Mouse (Mus musculus) MEL (cell line): ENCODE results near the gene Ambra1. TPM values are rescaled to one million over a fixed set of nuclear protein-coding genes. Genes with fewer than 3 reads are reported as not detected.

Experiments used
- DNase-seq: peaks from one replicate; pipeline ENCODE4 v3.0.0; 2011; ENCODE audit warnings: low read depth, low spot score
- H3K27ac ChIP-seq: 2 replicates; pipeline ENCODE4 v1.5.1; 2012; ENCODE audit warnings: low read depth, mild to moderate bottlenecking, control low read depth, low read length, moderate library complexity; ENCODE audit not compliant: control insufficient read depth
- H3K27me3 ChIP-seq, 2 experiments: fragments of 150-350 bp in 1 of 2; sonication (generic) in 1 of 2; 2 replicates each; pipeline ENCODE4 v1.6.1; 2012; ENCODE audit warnings: low read length in 2 of 2, mild to moderate bottlenecking in 2 of 2, improper control_type of control experiment in 1 of 2, moderate library complexity in 1 of 2; ENCODE audit not compliant: insufficient read depth in 2 of 2, control insufficient read depth in 1 of 2
- H3K36me3 ChIP-seq, 2 experiments: 2 replicates each; pipeline ENCODE4 v1.6.1; 2012 to 2014; ENCODE audit warnings: low read length in 2 of 2, improper control_type of control experiment in 1 of 2, inconsistent platforms in 1 of 2, mild to moderate bottlenecking in 1 of 2; ENCODE audit not compliant: insufficient read depth in 2 of 2, control insufficient read depth in 1 of 2
- H3K4me1 ChIP-seq, 2 experiments: fragments of 150-350 bp in 1 of 2; sonication (generic) in 1 of 2; 2 replicates each; pipeline ENCODE4 v1.6.1; 2012; ENCODE audit warnings: low read length in 2 of 2, improper control_type of control experiment in 1 of 2, mild to moderate bottlenecking in 1 of 2; ENCODE audit not compliant: insufficient read depth in 2 of 2, control insufficient read depth in 1 of 2
- H3K4me3 ChIP-seq, 2 experiments: fragments of 150-350 bp in 1 of 2; sonication (generic) in 1 of 2; 2 replicates each; pipeline ENCODE4 v1.5.1; 2012; ENCODE audit warnings: low read depth in 2 of 2, low read length in 2 of 2, mild to moderate bottlenecking in 2 of 2, moderate library complexity in 2 of 2, control low read depth in 1 of 2, improper control_type of control experiment in 1 of 2; ENCODE audit not compliant: control insufficient read depth in 1 of 2, insufficient read depth in 1 of 2
- H3K79me2 ChIP-seq: 2 replicates; pipeline ENCODE4 v1.6.1; 2012; ENCODE audit warnings: mild to moderate bottlenecking, low read length, moderate library complexity; ENCODE audit not compliant: control insufficient read depth, poor library complexity, insufficient read depth
- H3K9ac ChIP-seq: 2 replicates; pipeline ENCODE4 v1.6.1; 2012; ENCODE audit warnings: low read depth, mild to moderate bottlenecking, control low read depth, low read length, moderate library complexity; ENCODE audit not compliant: control insufficient read depth, poor library complexity, severe bottlenecking
- H3K9me3 ChIP-seq: fragments of 150-350 bp; sonication (generic); replicated peaks from 2 replicates; pipeline ENCODE4 v1.6.1; 2012; ENCODE audit warnings: mild to moderate bottlenecking, low read length, improper control_type of control experiment, moderate library complexity; ENCODE audit not compliant: insufficient read depth
- CTCF ChIP-seq, 3 experiments: IDR thresholded peaks in 2 of 3; conservative IDR thresholded peaks in 1 of 3; 2 replicates each; pipeline ENCODE4 v1.5.1; 2011 to 2012; ENCODE audit warnings: low read length in 3 of 3, low read depth in 2 of 3, mild to moderate bottlenecking in 2 of 3, improper control_type of control experiment in 1 of 3, inconsistent platforms in 1 of 3, mixed read lengths in 1 of 3, moderate library complexity in 1 of 3; ENCODE audit not compliant: control insufficient read depth in 1 of 3, insufficient read depth in 1 of 3, poor library complexity in 1 of 3, severe bottlenecking in 1 of 3
- ELF1 ChIP-seq: IDR thresholded peaks from 2 replicates; pipeline ENCODE4 v1.6.1; 2014; ENCODE audit warnings: low read depth, mild to moderate bottlenecking, inconsistent platforms, low read length, improper control_type of control experiment, moderate library complexity
- MAX ChIP-seq: IDR thresholded peaks from 2 replicates; pipeline ENCODE4 v1.6.1; 2011; ENCODE audit warnings: low read length, improper control_type of control experiment
- POLR2AphosphoS5 ChIP-seq: IDR thresholded peaks from 2 replicates; pipeline ENCODE4 v1.6.1; 2012; ENCODE audit warnings: low read depth, borderline replicate concordance, mild to moderate bottlenecking, inconsistent platforms, low read length, moderate library complexity, mixed read lengths
- RCOR1 ChIP-seq: IDR thresholded peaks from 2 replicates; pipeline ENCODE4 v1.6.1; 2012; ENCODE audit warnings: low read depth, mild to moderate bottlenecking, inconsistent platforms, low read length, improper control_type of control experiment
- SIN3A ChIP-seq: IDR thresholded peaks from 2 replicates; pipeline ENCODE4 v1.6.1; 2012; ENCODE audit warnings: low read length, improper control_type of control experiment, inconsistent platforms
- TCF12 ChIP-seq: IDR thresholded peaks from 2 replicates; pipeline ENCODE4 v1.6.1; 2014; ENCODE audit warnings: low read depth, mild to moderate bottlenecking, inconsistent platforms, low read length, improper control_type of control experiment, moderate library complexity
- polyA plus RNA-seq, 2 experiments: library from polyadenylated mRNA; stranded (reverse) in 1 of 2; unstranded in 1 of 2; fragments of >175 nt in 1 of 2; fragments of >200 nt in 1 of 2; gene quantifications; 2 replicates each; pipeline versions ENCODE4 v1.2.1 to v1.2.4; 2012; ENCODE audit warnings: low replicate concordance in 2 of 2, low read depth in 1 of 2; ENCODE audit not compliant: insufficient read length in 2 of 2, insufficient read depth in 1 of 2, missing spikeins in 1 of 2
- total RNA-seq: library from RNA; depleted of rRNA; stranded (reverse); fragments of 300-350 nt; gene quantifications from 2 replicates; pipeline ENCODE4 v1.2.3, GENCODE M21; 2012

Gene Ambra1
- total and polyA plus RNA-seq, 3 experiments: 14.6 to 24.7 TPM; not detected in 1

GRCm38 (mm10) chr2:91876000-91876805, 146.3 kb downstream of the Ambra1 start:
- no peaks in the 10 kb centered on the region for H3K79me2 ChIP-seq
- H3K4me1 ChIP-seq: no peaks in the 10 kb centered on the region; a peak in 2 of 4 replicates
- no peaks in the 10 kb centered on the region for H3K9me3 ChIP-seq
- no peak for DNase-seq
- H3K9ac ChIP-seq: no peak overlapping the region
- TF ChIP-seq TCF12: no peak
- TF ChIP-seq RCOR1: peak; percentile 68
- H3K4me3 ChIP-seq: no peak overlapping the region
- no peak overlapping the region for H3K27ac ChIP-seq
- H3K36me3 ChIP-seq: peaks cover 4 to 15% of the 10 kb centered on the region in 2 experiments; a peak in 3 of 4 replicates
- no peaks in the 10 kb centered on the region for H3K27me3 ChIP-seq

GRCm38 (mm10) chr2:91876806-91877140, 146.8 kb downstream of the Ambra1 start:
- no peak overlapping the region for H3K27ac ChIP-seq

GRCm38 (mm10) chr2:91878387-91879180, 148.7 kb downstream of the Ambra1 start:
- no peaks in the 10 kb centered on the region for H3K27me3 ChIP-seq
- H3K9ac ChIP-seq: no peak overlapping the region
- no peak overlapping the region for H3K27ac ChIP-seq
- H3K79me2 ChIP-seq: no peaks in the 10 kb centered on the region
- H3K36me3 ChIP-seq: peaks cover 4 to 15% of the 10 kb centered on the region in 2 experiments; a peak in 3 of 4 replicates
- DNase-seq: peak; percentile 17
- no peaks in the 10 kb centered on the region for H3K9me3 ChIP-seq
- no peaks in the 10 kb centered on the region; a peak in 2 of 4 replicates for H3K4me1 ChIP-seq
- TF ChIP-seq CTCF (IDR thresholded peaks at IDR 0.05 in 2 of 3, conservative IDR thresholded peaks at IDR 0.05 in 1 of 3; ENCODE audit: control insufficient read depth in 1 of 3, insufficient read depth in 1 of 3, low read depth in 2 of 3, low read length in 3 of 3, poor library complexity in 1 of 3, severe bottlenecking in 1 of 3) (no peak), POLR2AphosphoS5 (no peak), SIN3A (no peak)
- no peak overlapping the region for H3K4me3 ChIP-seq

More at GRCm38 (mm10) chr2:91876806-91877140, 146.8 kb downstream of the Ambra1 start:
- Histone ChIP-seq H3K27me3 (no peaks in the 10 kb centered on the region), H3K9me3 (no peaks in the 10 kb centered on the region), H3K9ac (0 out of 2 replicates have a peak overlapping the region, but pooled peaks have one; percentile 3), H3K36me3 (peaks cover 4 to 15% of the 10 kb centered on the region in 2 experiments; a peak in 3 of 4 replicates), H3K79me2 (no peaks in the 10 kb centered on the region), H3K4me1 (no peaks in the 10 kb centered on the region; a peak in 2 of 4 replicates), H3K4me3 (no peak overlapping the region)
- TF ChIP-seq POLR2AphosphoS5 (no peak), MAX (no peak), ELF1 (no peak)
- DNase-seq: no peak
